Mouse (Mus musculus): ENCODE measurements around the gene Gatad2b.

DNA sequence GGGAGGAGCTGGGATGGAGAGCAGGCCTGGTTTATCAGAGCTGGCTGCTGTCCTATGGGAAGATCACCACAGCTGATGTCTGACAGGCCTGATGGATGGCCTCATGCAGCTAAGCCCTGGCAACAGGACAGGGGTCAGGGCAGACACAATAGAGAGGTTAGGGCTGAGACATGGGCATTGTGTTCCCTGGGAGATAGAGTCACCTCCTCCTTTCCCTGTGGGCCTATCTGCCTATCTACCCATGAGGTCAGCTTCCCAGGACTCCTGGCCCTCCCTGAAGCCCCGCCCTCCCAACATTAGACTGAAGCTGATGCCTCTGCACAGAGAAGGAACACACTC is 83.2 kb downstream of the Gatad2b start:
- TF ChIP-seq GATA1 (IDR thresholded peaks at IDR 0.05; ENCODE audit: low read length): no peak
- TF ChIP-seq TAL1 (IDR thresholded peaks at IDR 0.05; ENCODE audit: low read length): no peak

Measured in erythroblast, embryonic 14.5 days (primary cell).